Mouse (Mus musculus) embryonic facial prominence, embryonic 11.5 days (tissue): ENCODE measurements around the gene Sardh. TPM values are rescaled to one million over a fixed set of nuclear protein-coding genes. Genes with fewer than 3 reads are reported as not detected.
A peak's percentile ranks its signal among the peaks of the same experiment; 100 is the strongest.

Source experiments
- ATAC-seq: fragments of 200-750 bp; cut with Nextera tagmentation; replicated peaks from 2 replicates; pipeline ENCODE4 v1.8.0; 2017; ENCODE audit warnings: low read depth; ENCODE audit not compliant: insufficient number of reproducible peaks, low FRiP score, low TSS enrichment
- DNase-seq: peaks from one replicate; pipeline ENCODE4 v3.0.0-alpha.2; 2015; ENCODE audit warnings: low spot score
- H3K27ac ChIP-seq: fragments of 300-500 bp; sonication (generic); replicated peaks from 2 replicates; pipeline ENCODE4 v1.5.1; 2014; ENCODE audit warnings: mild to moderate bottlenecking, low read depth, low read length, control low read depth
- H3K27me3 ChIP-seq: fragments of 300-500 bp; sonication (generic); 2 replicates; pipeline ENCODE4 v1.6.1; 2014; ENCODE audit warnings: mild to moderate bottlenecking, low read length, moderate library complexity, mixed read lengths; ENCODE audit not compliant: control insufficient read depth, insufficient read depth
- H3K36me3 ChIP-seq: fragments of 300-500 bp; sonication (generic); replicated peaks from 2 replicates; pipeline ENCODE4 v1.6.1; 2014; ENCODE audit warnings: low read depth, mild to moderate bottlenecking, low read length, moderate library complexity, mixed read lengths; ENCODE audit not compliant: control insufficient read depth, insufficient read depth
- H3K4me1 ChIP-seq: fragments of 300-500 bp; sonication (generic); 2 replicates; pipeline ENCODE4 v1.6.1; 2014; ENCODE audit warnings: low read length, mixed read lengths; ENCODE audit not compliant: control insufficient read depth, insufficient read depth
- H3K4me2 ChIP-seq: fragments of 300-500 bp; sonication (generic); 2 replicates; pipeline ENCODE4 v1.6.1; 2014; ENCODE audit warnings: low read depth, mild to moderate bottlenecking, control low read depth, low read length, moderate library complexity
- H3K4me3 ChIP-seq: fragments of 300-500 bp; sonication (generic); 2 replicates; pipeline ENCODE4 v1.5.1; 2014; ENCODE audit warnings: low read depth, low read length, control low read depth
- H3K9ac ChIP-seq: fragments of 300-500 bp; sonication (generic); replicated peaks from 2 replicates; pipeline ENCODE4 v1.6.1; 2014; ENCODE audit warnings: mild to moderate bottlenecking, control low read depth, low read length
- H3K9me3 ChIP-seq: fragments of 300-500 bp; sonication (generic); replicated peaks from 2 replicates; pipeline ENCODE4 v1.6.1; 2016; ENCODE audit warnings: mild to moderate bottlenecking, low read length, inconsistent platforms, mixed read lengths; ENCODE audit not compliant: control insufficient read depth
- WGBS: fragments of 180-500 bp; shearing (Covaris S2); extraction: QIAGEN DNeasy Blood & Tissue Kit; methylation state at CpG from one replicate; pipeline ENCODE4 v1.1.7; 2014; 5-methylcytosine and 5-hydroxymethylcytosine counted together
- polyA plus RNA-seq: library from polyadenylated mRNA; unstranded; fragments of >200 nt; fragmentation: Nextera tagmentation; extraction: Ambion mirVana; gene quantifications from 2 replicates; pipeline ENCODE4 v1.2.1, GENCODE M21; 2014

The Sardh gene
- polyA plus RNA-seq, 1 experiment from 2014 or later: 2.7 TPM

DNA sequence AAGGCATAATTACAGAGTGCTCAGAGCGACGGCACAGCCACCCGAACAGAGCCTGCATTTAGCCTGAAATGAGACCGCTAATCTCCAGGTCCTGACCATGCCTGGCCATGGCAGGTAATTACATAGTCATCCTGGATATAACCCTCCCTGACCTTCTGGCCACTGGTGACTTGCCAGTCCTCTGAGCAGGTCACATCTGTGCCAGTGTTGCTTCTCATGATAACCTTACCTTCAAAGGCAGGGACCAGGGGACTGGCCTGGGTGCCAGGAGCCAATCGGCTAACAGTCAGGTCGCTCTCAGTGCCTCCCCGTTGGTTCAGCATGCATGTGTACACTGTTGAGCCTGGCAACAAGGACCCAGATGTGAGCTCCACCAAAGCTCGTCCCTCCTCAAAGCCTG, 29.6 kb downstream of the Sardh start:
- Histone ChIP-seq H3K4me3 (no peak overlapping the region), H3K27me3 (no peaks in the 10 kb centered on the region)
- WGBS: 79% methylated on average over 8 of the region's 8 CpGs

DNA sequence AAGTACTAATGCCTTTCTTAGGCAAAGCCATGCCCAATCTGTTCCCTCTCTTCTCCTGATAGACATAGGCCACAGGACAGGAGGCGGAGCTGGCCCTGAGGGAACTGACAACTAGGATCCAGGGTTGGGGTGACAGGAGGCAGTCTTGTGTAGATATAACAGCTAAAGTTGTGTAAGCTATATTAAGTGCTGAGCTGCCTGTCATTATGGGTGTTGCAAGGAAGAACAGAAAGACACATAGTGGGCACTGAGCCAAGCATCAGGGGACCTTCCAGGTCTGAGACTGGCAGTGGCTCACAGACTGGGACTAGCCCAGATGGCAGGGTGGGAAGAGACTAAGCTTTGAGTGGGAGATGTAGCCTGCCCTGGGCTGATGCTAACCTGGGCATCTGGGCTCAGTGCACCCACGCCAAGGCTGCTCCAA, 30.0 kb downstream of the Sardh start:
- H3K27me3 ChIP-seq: no peaks in the 10 kb centered on the region
- H3K4me2 ChIP-seq: no peak overlapping the region
- ATAC-seq: no peak
- no peaks in the 10 kb centered on the region for H3K9me3 ChIP-seq
- H3K36me3 ChIP-seq: no peaks in the 10 kb centered on the region
- H3K9ac ChIP-seq: no peak overlapping the region
- 67% methylated on average over 2 of the region's 2 CpGs for WGBS
- no peak for DNase-seq
- H3K4me3 ChIP-seq: no peak overlapping the region
- H3K27ac ChIP-seq: no peak overlapping the region
- no peaks in the 10 kb centered on the region for H3K4me1 ChIP-seq

More for the DNA sequence above, 29.6 kb downstream of the Sardh start:
- Histone ChIP-seq H3K9me3 (no peaks in the 10 kb centered on the region), H3K36me3 (no peaks in the 10 kb centered on the region), H3K27ac (no peak overlapping the region), H3K4me2 (no peak overlapping the region), H3K4me1 (no peaks in the 10 kb centered on the region), H3K9ac (no peak overlapping the region)
- ATAC-seq: no peak
- no peak for DNase-seq

DNA sequence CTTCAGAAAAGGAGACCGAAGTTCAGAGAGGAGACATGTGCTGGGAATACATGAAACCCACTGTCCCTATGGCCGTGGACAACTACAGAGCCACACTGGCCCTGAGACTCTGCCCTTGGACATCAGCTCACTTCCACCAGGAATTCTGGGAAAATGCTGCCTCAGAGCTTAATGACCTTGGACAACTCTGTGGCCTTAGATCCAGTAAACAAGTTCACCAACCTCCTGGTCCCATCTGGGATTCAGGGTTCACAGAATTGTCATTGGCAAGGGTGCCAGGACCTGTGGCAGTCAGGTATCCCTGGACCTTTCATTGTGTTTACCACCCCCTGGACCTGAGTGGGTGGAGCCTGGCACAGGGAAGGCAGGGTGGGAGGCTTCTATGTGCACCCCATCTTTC, 32.6 kb downstream of the Sardh start:
- ATAC-seq (no peak), DNase-seq (no peak)
- Histone ChIP-seq H3K27ac (no peak overlapping the region), H3K36me3 (no peaks in the 10 kb centered on the region), H3K4me1 (no peaks in the 10 kb centered on the region), H3K9ac (no peak overlapping the region), H3K9me3 (no peaks in the 10 kb centered on the region), H3K4me3 (no peak overlapping the region), H3K27me3 (no peaks in the 10 kb centered on the region), H3K4me2 (no peak overlapping the region)
- WGBS: 71% methylated on average over 2 of the region's 2 CpGs

DNA sequence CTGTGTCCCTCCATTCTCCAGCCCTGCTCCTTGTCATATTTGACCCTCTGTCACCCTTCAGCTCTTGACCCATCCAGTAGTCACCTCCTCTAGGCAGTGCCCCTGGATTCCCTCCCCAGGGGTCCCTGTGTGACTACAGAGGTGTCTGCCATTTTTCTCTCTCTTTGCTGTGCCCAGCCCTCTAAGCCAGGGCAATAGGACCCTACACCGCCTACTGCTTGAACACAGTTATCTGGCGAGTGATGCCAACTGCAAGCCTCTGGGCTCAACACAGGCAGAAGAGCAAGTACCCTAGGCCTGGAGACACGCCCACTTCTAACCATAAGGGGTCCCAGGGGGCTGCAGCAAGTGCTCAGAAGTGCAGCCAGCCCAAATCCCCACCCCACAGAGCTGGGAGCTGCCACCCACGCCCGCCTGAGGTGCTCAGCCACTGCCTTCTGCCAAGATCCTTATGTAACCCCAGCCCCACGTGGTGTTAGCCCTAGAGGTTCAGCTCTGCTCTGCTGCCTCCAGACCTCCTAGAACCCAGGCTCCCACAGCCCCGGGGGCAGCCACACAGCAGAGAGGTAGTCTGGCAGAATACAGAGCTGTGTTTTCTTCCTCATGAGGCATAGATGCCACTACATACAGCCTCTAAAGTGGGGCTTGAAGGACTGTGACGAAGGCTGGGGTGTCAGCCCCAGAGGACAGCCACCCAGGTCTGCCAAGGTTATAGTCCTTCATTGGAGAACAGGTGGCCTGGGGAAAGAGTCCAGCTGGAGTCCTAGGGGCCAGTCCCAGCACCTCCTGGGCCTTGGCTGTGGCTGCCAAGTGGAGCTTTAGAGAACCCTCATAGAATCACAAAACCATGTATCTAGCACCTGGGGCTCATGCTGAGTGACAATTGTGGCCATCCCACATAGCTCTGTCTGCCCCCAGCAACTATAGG, 35.9 kb downstream of the Sardh start:
- H3K36me3 ChIP-seq: no peaks in the 10 kb centered on the region
- H3K27me3 ChIP-seq: no peaks in the 10 kb centered on the region
- ATAC-seq: no peak
- H3K27ac ChIP-seq: no peak overlapping the region
- WGBS: 58% methylated on average over 8 of the region's 8 CpGs
- H3K4me2 ChIP-seq: no peak overlapping the region
- DNase-seq: no peak
- H3K9me3 ChIP-seq: no peaks in the 10 kb centered on the region
- H3K4me1 ChIP-seq: no peaks in the 10 kb centered on the region
- no peak overlapping the region for H3K9ac ChIP-seq
- H3K4me3 ChIP-seq: no peak overlapping the region

DNA sequence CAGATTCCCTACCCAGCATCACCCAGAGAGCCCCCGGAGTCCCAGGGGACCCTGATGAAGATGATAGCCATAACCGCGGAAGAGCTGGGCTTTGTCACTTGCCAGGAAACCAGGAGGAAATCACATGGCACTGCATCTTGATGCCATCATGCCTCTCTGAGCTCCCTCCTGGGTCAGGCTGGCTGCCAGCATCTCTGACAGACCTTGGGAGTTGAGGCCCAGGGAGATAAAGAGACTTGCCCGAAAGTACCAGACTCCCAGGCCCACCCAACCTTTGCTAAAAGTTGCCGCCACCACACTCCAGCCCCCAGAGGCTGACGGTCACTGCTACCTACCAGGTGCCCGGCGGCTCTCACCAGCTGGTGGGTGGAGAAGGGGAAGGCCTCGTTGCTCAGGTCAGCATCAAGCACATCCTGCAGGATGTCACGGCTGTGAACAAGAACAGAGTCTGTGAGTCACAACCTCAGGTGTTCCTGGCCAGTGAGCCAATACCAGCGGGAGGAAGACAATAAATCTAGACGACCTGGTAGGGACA, 37.4 kb downstream of the Sardh start:
- Histone ChIP-seq H3K4me3 (no peak overlapping the region), H3K27ac (no peak overlapping the region), H3K4me1 (no peaks in the 10 kb centered on the region), H3K4me2 (no peak overlapping the region), H3K27me3 (no peaks in the 10 kb centered on the region), H3K9me3 (no peaks in the 10 kb centered on the region), H3K9ac (no peak overlapping the region), H3K36me3 (no peaks in the 10 kb centered on the region)
- 83% methylated on average over 12 of the region's 12 CpGs for WGBS
- ATAC-seq: no peak
- no peak for DNase-seq

DNA sequence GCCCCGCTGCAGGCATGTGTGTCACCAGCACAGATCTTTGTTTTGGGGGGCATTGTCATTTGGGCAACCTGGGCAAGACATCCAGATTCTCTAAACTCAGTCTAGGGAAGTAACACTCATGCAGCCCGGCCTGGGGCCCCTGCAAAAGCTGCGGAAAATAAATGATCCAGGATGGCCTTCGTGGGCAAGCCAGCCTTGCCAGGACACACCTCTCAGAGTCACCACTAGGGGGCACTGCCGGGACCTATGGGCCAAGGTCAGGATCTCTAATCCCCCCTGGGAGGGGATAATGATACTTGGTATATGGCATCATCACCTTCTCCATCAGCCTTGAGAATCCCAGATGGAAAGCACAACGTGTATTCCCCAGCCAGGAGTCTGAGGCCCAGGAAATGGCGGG, 37.9 kb downstream of the Sardh start:
- DNase-seq (peak; percentile 54), ATAC-seq (no peak)
- Histone ChIP-seq H3K27ac (no peak overlapping the region), H3K27me3 (no peaks in the 10 kb centered on the region), H3K36me3 (no peaks in the 10 kb centered on the region), H3K9me3 (no peaks in the 10 kb centered on the region), H3K4me2 (no peak overlapping the region), H3K4me1 (no peaks in the 10 kb centered on the region), H3K4me3 (no peak overlapping the region), H3K9ac (no peak overlapping the region)
- 59% methylated on average over 7 of the region's 7 CpGs for WGBS

DNA sequence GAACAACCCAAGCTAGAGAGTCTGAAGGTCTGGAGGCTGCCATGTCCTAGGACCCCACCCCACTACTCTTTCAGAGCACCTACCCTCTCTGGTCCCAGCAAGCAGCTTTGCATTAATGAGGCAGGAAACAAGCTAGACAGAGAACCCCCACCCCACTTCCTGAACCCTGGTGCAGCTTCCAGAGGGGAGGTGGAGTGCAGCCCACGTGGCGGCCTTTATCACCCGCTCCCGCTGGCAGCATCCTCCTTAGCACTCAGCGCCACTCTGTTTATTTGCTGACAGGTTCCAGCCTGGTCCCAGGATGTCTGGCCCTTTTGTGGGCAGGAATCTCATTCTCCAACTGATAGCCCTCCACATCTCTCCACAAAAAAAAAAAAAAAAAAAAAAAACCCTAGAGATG, 38.3 kb downstream of the Sardh start:
- DNase-seq (peak; percentile 33), ATAC-seq (0 out of 2 replicates have a peak, but pooled peaks have one; percentile 24)
- H3K9ac ChIP-seq: no peak overlapping the region
- 48% methylated on average over 5 of the region's 5 CpGs for WGBS
- no peak overlapping the region for H3K27ac ChIP-seq
- no peak overlapping the region for H3K4me3 ChIP-seq
- no peak overlapping the region for H3K4me2 ChIP-seq
- no peaks in the 10 kb centered on the region for H3K4me1 ChIP-seq
- no peaks in the 10 kb centered on the region for H3K36me3 ChIP-seq
- no peaks in the 10 kb centered on the region for H3K9me3 ChIP-seq
- no peaks in the 10 kb centered on the region for H3K27me3 ChIP-seq

DNA sequence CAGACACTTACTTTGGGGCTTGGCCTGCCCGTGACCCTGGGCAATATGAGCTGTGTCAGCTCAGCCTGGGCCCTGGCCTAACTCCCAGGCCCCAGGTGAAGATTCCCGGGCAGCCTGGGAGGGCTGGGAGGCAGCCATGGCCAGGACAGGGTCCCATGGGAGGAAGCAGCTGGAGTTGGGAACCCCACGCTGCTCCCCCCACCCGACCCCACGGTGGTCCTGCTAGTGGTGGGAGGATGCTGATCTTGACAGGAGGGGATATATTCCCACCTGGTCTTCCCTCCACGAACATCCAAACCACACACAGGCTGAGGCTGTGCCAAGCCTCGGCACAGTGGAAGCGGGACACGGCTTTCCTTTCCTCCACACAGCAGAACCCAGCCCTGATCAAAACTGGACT, 38.8 kb downstream of the Sardh start:
- ATAC-seq (no peak), DNase-seq (no peak)
- WGBS: 70% methylated on average over 9 of the region's 9 CpGs

More for the DNA sequence above, 38.8 kb downstream of the Sardh start:
- Histone ChIP-seq H3K4me1 (no peaks in the 10 kb centered on the region), H3K4me2 (no peak overlapping the region), H3K27ac (no peak overlapping the region), H3K9ac (no peak overlapping the region), H3K27me3 (no peaks in the 10 kb centered on the region), H3K9me3 (no peaks in the 10 kb centered on the region), H3K4me3 (no peak overlapping the region), H3K36me3 (no peaks in the 10 kb centered on the region)
